Mouse (Mus musculus) embryonic fibroblast, embryonic 13.5 days (primary cell): ENCODE measurements around the gene Acad10. TPM values are rescaled to one million over a fixed set of nuclear protein-coding genes. Genes with fewer than 3 reads are reported as not detected.
"Not testable (repeated sequence)": the region's sequence is repeated elsewhere in the genome, so short reads cannot be mapped to it uniquely, and the experiment has no call there.

Experiments
- H3K27ac ChIP-seq: 2 replicates; pipeline ENCODE4 v1.5.1; 2012; ENCODE audit warnings: low read length, control low read depth, inconsistent platforms; ENCODE audit not compliant: insufficient read depth
- H3K4me1 ChIP-seq: 2 replicates; pipeline ENCODE4 v1.6.1; 2011; ENCODE audit warnings: low read length; ENCODE audit not compliant: control insufficient read depth, insufficient read depth
- H3K4me3 ChIP-seq: 2 replicates; pipeline ENCODE4 v1.5.1; 2011; ENCODE audit warnings: mild to moderate bottlenecking, control low read depth, low read length; ENCODE audit not compliant: insufficient read depth
- CTCF ChIP-seq: IDR thresholded peaks from 2 replicates; pipeline ENCODE4 v1.5.1; 2011; ENCODE audit warnings: mild to moderate bottlenecking, control low read depth, low read length, moderate library complexity, borderline replicate concordance; ENCODE audit not compliant: insufficient read depth
- POLR2A ChIP-seq: IDR thresholded peaks from 2 replicates; pipeline ENCODE4 v1.6.1; 2011; ENCODE audit warnings: low read depth, mild to moderate bottlenecking, control low read depth, low read length, moderate library complexity
- polyA plus RNA-seq: library from polyadenylated mRNA; stranded (reverse); fragments of >200 nt; gene quantifications from 2 replicates; pipeline ENCODE4 v1.2.4, GENCODE M21; 2011; ENCODE audit warnings: low read depth; ENCODE audit not compliant: missing spikeins, insufficient read length

The Acad10 gene
- polyA plus RNA-seq, 1 experiment = 2.3 TPM

- Histone ChIP-seq H3K4me1 (0 out of 2 replicates have a peak, but pooled peaks cover 6% of the 10 kb centered on the region), H3K4me3 (no peak overlapping the region), H3K27ac (no peak overlapping the region)
- TF ChIP-seq CTCF (peak; percentile 63; the same call in 1 of the 2 replicates), POLR2A (no peak)
Measured at GRCm38 (mm10) chr5:121627871-121628270, 32.4 kb downstream of the Acad10 start.

- TF ChIP-seq POLR2A (no peak), CTCF (no peak)
- H3K27ac ChIP-seq = peak overlapping the region; percentile 53; the same call in 1 of the 2 replicates
- no peak overlapping the region for H3K4me3 ChIP-seq
Measured at GRCm38 (mm10) chr5:121623241-121623640, 37.1 kb downstream of the Acad10 start.

DNA sequence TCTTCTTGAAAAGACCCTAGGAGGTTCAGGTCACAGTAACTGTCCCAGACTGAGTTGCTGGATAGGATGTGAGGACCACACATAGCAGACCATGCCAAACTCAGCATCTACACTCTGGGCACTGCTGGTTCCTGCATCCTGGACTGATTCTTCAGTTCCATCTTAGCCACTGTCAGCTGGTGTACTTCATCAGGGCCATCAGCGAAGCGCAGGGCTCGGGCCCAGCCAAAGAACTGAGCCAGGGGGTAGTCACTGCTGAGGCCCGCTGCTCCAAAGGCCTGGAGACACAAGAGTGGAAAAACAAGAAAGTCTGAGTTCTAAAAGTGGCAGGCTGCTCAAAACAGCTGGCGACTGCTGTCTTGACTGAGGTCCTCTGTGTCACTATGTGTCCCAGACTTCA, 39.2 kb downstream of the Acad10 start:
- no peak for TF ChIP-seq POLR2A
- TF ChIP-seq CTCF = no peak
- no peak overlapping the region for H3K27ac ChIP-seq
- H3K4me1 ChIP-seq = 0 out of 2 replicates have a peak, but pooled peaks cover 6% of the 10 kb centered on the region
- H3K4me3 ChIP-seq = no peak overlapping the region

More at GRCm38 (mm10) chr5:121623241-121623640, 37.1 kb downstream of the Acad10 start:
- 0 out of 2 replicates have a peak, but pooled peaks cover 6% of the 10 kb centered on the region for H3K4me1 ChIP-seq

DNA sequence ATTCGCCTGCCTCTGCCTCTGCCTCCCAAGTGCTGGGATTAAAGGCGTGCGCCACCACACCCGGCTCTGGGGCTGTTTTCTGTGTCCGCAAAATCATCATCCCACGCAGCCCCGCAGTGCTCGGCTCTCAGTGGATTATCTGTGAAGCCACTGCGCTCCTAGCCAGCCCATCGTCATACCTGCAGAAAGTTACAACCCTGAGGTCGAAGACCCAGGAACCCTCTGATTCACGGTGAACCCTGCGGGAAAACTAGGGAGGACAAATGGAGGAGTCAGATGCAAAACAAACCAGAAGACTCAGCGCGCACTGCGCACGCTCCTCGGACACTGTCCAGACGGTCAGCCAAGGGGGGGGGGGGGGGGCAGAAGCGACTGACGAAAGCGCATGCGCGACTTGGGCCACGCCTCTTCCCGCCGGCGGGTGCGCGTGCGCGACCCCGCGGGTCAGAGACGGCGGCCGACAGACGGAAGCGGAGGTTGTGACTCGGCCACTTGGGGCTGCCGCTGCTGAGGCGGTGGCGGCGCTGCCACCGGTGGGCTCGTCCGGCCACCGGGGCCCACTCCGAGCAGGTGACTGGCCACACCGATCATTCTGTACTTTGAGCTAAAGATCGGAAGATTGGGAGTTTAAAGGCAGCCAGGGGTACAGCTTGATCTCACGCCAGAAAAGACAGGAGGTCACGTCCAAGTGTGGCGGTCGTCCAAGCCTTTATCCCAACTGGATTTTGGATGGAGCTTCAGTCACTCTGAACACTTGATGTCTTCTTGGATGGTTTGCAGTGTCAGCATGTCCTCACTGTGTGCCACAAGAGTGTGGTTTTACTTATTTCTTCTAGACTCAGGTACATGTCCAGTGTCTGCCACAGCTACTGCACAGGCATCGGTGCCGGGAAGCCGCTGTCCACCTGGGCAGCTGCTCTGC, 41.5 kb downstream of the Acad10 start, which contains the start of gene Acad12:
Gene Acad12, minus strand, starts transcription at position 347 of the 922 bp plus-strand sequence.
- TF ChIP-seq POLR2A = peak; percentile 96
- no peak for TF ChIP-seq CTCF
- Histone ChIP-seq H3K27ac (peak within 1 kb of the TSS; percentile 63), H3K4me3 (peak within 1 kb of the TSS; percentile 92), H3K4me1 (0 out of 2 replicates have a peak, but pooled peaks cover 3% of the 10 kb centered on the region)

- not testable (repeated sequence) for H3K4me1 ChIP-seq, H3K27ac ChIP-seq, H3K4me3 ChIP-seq
Measured at GRCm38 (mm10) chr5:121614921-121615320, 45.4 kb downstream of the Acad10 start.

GRCm38 (mm10) chr5:121612036-121612435, 48.3 kb downstream of the Acad10 start:
- no peak overlapping the region for H3K4me3 ChIP-seq
- no peak overlapping the region for H3K27ac ChIP-seq
- no peaks in the 10 kb centered on the region for H3K4me1 ChIP-seq
- TF ChIP-seq CTCF (no peak), POLR2A (no peak)

DNA sequence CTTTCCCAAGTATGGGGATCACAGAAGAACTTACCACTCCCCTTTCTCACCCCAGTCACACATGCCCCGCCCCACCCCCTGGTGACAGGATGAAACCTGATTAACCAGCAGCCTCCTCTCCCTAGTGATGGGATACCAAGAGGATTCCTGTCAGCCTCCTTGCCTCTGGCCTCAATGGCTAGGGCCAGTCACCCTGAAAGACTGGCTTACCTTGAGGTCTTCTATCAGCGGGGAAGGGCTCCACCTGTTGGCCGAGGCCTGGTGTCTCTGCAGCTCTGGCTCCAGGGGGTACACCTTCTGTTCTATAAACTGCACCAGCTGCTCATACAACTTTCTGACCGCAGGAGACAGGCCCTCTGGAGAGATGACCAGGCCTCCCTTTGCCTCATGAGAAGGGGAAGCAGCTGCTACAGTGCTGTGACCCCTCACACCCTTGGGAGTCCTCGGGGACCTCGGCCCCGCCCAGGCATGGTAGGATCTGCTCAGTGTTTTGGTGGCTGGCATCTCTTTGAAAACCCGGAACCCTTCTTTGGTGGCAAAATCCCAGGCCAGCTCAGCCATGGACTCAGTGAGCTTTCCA, 50.7 kb downstream of the Acad10 start:
- H3K27ac ChIP-seq, H3K4me3 ChIP-seq: not testable (repeated sequence)

GRCm38 (mm10) chr5:121606151-121606550, 54.2 kb downstream of the Acad10 start:
- no peak overlapping the region for H3K4me3 ChIP-seq
- no peaks in the 10 kb centered on the region for H3K4me1 ChIP-seq
- H3K27ac ChIP-seq = no peak overlapping the region
- TF ChIP-seq POLR2A = no peak
- peak; percentile 58 for TF ChIP-seq CTCF

More for the DNA sequence above, 50.7 kb downstream of the Acad10 start:
- H3K4me1 ChIP-seq = not testable (repeated sequence)

DNA sequence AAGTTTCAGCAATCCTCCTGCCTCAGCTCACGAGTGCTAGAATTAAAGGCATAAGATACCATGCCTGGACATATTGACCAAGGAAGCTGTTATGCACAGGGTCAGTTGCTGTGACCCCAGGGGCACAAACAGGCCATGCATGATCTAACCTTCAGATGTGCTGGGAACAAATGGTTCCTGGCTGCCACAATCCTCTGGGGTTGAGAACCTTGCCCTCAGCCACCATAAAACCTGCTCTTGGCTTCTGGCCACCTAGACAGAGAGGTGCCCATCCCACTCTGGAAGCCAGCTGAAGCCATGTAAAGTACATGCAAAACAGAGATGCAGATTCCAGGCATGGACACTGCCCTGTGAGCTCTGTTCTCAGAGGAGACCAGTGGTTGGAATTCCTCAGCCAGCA, 56.5 kb downstream of the Acad10 start:
- H3K4me1 ChIP-seq, H3K27ac ChIP-seq, H3K4me3 ChIP-seq: not testable (repeated sequence)

- peak; percentile 97 for TF ChIP-seq CTCF
- TF ChIP-seq POLR2A = no peak
- Histone ChIP-seq H3K27ac (no peak overlapping the region), H3K4me3 (no peak overlapping the region), H3K4me1 (no peaks in the 10 kb centered on the region)
Measured at GRCm38 (mm10) chr5:121601547-121602299, 58.6 kb downstream of the Acad10 start.
